Mouse (Mus musculus): ENCODE results near the gene Krtap11-1. TPM values are rescaled to one million over a fixed set of nuclear protein-coding genes. Genes with fewer than 3 reads are reported as not detected.

The Krtap11-1 gene
- not detected for total RNA-seq (2021)
- long read RNA-seq, experiment 1, result 0 reads
- long read RNA-seq, experiment 2, result 0 reads

DNA sequence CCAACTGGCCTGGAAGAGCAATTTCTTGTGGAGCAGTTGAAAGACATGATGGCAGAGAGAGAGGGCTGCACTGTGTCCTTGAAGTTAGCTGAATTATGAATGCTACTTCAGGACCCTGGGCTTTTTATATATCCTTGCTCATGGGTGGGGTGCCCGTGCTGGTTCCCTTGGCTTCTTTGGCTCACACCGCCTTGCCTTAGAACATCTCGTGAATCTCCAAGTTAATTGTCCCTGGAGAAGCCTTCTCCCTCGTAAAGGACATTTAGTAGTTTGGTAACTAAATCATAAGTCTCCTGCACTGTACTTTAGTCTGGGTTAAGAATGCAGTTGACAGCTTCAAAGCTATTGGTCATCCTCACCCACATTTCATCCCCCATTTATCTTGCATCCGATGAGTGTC lies at the start of gene Krtap11-1:
Krtap11-1 (minus strand) TSS at position 101 of the 400 bp plus-strand sequence.
- no peak for DNase-seq (ENCODE audit: low spot score in 2 of 2)

DNA sequence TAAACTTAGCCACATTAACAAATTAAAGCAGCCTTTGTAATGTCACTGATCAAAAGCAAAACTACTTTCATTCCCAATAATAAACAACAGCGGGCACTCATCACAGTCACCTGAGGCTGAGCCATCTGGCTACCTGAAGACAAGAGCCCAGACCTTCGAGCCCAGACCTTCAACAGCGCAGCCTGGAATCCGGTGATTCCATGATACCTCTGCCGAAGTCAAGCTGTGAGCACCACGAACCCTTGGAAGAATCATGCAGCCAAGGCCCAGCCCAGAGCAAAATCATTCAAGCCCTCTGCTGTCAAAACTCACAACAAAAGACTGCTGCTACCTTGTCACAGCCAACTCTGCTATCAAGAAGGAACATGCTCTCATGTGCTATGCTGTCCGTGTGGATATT lies 47.2 kb upstream of the Krtap11-1 start:
- DNase-seq (ENCODE audit: low spot score in 2 of 2), result no peak

DNA sequence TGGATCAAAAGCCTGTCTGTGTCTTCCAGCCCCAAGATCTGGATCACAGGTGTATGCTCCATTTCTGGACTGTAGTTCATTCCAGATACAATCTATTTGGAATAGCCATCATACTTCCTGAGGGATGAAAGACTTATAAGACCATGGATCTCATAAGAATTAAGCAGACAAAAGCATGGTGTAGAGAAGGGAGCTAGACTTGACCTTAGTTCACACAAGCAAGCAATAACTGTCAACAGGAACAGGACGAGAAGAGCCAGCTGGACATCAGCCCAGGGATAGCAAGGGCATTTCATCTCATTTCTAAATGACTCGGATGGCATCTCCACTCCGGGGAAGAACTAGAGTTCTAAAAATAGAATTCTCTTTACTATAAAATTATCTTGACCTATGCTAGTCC lies 46.3 kb upstream of the Krtap11-1 start:
- peak in 1 of 2 experiments; percentile 8 for DNase-seq (ENCODE audit: low spot score in 2 of 2)

DNA sequence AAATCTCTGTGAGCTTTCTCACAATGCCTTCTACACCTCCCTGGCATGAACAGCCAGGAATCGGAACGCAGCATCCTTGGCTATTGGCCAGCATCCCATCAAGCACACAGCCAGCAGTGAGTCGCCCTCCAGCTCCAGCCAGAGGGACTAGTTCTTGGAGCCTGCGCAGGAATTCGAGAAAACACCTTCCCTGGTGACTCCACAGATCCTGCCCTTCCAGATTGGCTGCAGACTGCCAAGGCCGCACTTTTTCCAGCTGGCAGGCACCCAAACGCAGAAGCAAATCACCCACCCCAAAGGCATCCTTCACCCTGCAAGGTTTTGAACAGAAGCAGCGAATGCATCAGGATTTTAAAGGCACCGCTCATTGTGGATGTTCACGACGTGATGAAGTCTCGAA lies 42.7 kb upstream of the Krtap11-1 start:
- peak in 1 of 2 experiments; percentile 32 for DNase-seq (ENCODE audit: low spot score in 2 of 2)

DNA sequence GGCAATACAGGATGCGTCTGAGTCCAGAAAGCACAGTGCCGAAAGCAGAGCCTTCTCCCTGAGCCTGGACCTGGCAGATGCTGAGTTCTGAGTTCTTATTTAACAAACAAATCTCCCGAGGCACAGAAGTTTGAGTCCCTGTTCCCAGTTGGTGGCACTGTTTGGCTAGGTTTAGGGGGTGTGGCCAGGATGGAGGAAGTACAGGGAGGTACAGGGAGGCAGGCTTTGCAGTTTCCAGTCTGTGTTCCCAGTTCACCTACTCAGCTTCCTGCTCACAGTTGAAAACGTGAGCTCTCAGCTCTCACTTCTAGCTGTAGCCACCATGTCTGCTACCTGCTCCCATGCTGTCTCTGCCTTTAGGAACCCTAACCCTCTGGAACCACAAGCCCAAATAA lies 37.8 kb upstream of the Krtap11-1 start:
- no peak for DNase-seq (ENCODE audit: low spot score in 2 of 2)

DNA sequence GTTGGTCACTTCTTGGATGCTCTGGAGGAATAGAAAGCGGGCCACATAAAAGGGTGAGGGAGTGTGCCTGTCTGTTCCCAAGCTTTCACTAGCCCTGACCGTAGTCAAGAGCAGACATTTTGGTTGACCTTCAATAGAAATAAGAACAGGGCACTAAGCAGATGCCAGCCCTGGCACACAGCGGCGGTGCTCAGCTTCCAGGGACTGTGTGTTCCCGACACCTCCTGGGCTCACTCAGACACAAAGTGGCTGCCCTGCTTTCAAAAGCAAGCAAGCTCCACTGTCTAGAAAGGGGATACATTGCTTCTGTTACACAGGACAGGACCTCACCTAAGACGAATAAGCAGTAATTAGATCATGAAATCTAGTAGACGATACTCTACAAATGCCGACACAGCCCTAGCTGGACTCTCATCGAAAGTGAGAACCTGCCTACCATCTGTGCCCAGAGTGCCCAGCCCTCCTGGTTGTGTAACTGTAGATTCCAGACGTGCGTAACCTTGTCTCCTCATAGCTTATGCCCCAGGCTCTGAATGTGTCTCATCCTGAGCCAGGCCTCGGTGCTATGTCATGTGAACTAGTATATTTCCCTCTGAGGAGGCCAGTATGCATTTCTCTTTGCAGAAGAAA lies 37.3 kb upstream of the Krtap11-1 start:
- DNase-seq (ENCODE audit: low spot score in 2 of 2), result no peak

DNA sequence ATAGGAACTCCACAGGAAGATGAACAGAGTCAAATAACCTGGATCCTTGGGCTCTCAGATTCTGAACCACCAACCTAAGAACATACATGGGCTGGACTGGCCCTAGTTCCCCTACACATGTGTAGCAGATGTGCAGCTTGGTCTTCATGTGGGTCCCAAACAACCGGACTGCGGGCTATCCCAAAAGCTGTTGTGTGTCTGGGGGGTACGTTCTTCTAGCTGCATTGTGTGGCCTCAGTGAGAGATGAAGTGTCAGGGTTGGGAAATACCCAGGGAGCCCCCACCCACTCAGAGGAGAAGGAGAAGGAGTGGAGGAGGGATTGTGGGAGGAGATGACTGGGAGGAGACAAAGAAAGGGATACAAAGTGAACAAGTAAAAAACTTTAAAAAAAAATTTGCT lies 36.0 kb upstream of the Krtap11-1 start:
- no peak for DNase-seq (ENCODE audit: low spot score in 2 of 2)

DNA sequence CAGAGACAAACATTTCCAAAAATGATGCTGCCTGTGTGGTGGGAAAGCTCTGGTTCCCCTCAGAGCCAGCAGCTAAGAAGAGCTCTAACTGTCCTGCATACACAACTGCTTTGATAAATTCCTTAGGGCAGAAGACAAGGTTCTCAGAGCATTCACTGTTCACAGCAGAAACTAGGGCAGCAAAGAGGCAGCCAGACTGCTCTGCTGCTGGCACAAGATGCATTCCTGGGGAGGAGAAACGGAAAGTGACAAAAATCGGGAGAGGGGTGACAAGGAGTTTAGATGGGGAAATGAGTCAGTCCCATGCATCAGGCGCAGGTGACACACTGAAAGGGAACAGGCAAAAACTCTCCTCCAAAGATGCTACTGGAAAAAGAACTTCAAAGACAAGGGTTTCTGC lies 16.2 kb upstream of the Krtap11-1 start:
- no peak for DNase-seq (ENCODE audit: low spot score in 2 of 2)

DNA sequence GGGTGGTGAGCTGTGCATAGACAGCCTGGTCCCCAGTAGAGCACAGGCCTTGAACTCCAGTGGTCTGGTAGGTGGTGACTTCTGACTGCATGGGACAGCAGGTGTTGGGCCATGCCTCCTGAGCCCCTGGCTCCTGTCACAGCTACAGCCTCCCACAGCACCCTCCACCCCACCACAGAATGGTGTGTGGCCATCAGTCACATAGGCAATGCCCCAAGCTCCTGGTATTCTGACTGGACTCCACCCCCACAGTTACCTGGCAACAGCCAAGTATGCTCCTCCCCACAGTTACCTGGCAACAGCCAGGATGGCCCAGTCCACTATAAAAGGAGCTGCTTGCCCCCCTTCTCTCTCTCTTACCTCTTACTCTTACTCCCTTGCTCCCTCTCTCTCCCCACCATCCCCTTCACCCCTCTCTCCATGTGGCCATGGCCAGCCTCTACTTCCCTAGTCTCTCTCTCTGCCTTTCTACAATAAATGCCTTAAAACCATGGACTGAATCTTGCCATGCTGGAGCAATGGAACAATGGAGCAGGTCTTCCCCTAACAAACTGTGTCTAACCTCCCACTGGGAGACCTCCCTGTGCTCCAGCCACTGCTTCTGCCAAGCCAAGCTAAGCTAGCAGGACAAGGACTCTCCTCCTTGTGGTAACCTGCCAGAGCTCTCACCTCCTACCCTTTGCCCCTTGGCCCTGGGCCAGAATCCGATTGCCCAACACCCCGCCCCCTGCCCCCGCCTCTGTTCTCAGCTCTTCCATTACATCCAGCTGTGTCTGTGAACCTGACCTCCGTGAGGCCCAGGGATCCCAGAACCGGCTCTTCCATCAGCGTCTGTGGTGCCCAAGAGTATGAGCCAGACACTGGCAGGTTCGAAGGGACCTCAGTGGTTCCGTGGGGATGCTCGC lies 14.9 kb upstream of the Krtap11-1 start:
- DNase-seq (ENCODE audit: low spot score in 2 of 2), result no peak

DNA sequence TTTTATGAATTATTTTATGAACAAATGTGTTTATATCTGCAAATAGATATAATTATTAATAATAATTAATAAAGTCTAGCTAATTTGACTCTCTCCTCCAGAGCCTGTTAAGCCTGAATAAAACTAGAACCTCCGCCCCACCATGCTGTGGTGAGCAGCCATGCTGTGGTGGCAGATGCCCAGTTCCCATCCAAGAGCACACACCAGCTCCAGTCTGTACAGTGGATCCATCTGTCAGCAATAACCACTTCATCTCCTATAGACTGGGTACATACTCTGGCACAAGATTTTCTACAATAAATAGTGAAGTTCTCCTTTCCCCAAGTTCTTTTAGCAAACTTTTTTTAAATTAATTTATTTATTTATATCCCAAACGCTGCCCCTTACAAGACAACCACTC lies 10.7 kb upstream of the Krtap11-1 start:
- DNase-seq (ENCODE audit: low spot score in 2 of 2), result no peak

DNA sequence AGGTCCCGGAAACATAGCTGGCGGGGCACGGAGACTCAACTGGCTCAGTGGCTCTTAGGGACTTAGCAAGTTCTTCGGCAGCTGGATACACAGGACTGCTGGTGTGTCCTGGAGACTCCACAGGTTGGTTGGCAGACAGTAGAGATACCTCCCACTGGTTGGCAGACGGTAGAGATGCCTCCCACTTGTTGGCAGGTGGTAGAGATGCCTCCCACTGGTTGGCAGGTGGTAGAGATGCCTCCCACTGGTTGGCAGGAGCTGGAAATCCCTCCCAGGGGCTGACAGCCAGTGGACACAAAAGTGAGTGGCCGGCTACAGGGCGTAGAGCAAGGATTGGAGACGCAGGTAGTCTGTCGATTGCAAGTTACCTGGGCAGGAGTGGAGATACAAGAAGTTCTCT lies 467 bp downstream of the Krtap11-1 start:
- no peak for DNase-seq (ENCODE audit: low spot score in 2 of 2)

DNA sequence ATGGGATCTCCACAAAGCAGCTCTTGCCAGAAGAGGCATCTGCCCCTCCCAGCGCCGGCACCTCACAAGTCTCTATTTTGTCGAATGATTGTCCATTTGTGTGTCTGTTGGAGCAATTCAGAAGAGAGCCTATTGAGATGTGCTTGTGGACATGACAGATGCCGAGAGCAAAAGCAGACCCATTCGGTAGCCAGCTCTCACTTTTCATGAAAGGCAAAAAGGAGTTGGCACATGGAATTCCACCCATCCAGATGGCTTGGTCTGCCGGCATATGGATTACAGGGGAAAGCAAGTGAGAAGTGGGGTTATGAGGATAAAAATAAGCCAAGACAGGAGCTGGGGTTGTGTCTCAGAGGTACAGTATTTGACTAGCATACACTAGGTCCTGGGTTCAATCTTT lies 1.8 kb downstream of the Krtap11-1 start:
- no peak for DNase-seq (ENCODE audit: low spot score in 2 of 2)

DNA sequence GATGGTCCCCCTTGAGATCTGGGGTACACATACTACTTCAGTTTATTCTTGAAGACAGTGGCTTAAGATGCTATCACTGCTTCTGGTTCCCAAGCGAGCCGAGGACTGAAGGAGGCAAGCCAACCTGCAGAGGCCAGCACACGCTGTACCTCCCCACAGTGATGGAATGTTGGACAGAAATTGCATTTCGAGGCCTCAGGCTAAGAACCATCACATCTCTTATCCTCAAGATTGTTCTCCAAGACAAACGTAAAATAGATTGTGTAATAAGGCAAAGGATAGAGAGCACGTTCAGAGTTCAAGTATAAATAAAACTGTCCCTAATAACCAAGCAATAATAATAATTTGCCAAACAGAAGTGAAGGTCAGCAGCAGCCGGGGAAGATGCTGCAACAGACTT lies 2.8 kb downstream of the Krtap11-1 start:
- no peak for DNase-seq (ENCODE audit: low spot score in 2 of 2)

DNA sequence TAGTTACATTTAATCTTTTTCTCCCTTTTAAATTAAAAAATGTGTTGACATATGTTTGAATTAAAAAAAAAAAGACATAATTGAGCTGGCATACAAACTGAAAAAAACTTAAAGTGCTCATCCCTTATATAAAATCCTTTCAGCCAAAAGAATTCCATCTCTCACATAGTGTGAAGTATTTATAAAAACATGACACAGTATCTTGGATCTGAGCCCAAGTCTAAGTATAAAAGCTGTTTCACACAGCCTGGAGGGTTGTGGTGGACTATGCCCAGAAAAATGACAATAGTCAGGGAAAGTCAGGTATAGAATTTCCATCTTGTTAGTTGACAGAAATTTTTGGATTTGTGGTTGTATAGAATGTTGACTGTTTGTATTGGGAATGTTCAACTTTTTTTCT lies 20.7 kb downstream of the Krtap11-1 start:
- DNase-seq (ENCODE audit: low spot score in 2 of 2), result no peak

DNA sequence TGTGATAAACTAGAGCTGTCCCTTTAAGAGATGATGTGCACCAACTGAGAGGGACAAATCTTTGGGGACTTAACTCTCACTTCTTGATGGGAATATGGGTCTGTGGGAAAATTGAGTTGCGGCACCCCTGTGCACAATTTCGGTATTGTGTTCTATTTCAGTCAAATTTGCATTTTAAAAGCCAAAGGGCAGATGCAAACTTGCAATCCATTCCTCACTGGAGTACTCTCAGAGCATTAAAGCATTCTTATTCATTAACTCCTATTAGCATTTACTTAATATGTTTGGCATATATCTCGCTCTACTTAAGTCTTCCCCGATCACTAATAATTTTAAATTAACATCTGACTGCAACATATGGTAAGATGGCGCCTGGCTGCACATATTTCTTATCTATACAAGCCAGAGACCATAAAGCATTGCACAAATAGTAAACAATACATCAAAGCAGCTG lies 32.9 kb downstream of the Krtap11-1 start:
- no peak for DNase-seq (ENCODE audit: low spot score in 2 of 2)

DNA sequence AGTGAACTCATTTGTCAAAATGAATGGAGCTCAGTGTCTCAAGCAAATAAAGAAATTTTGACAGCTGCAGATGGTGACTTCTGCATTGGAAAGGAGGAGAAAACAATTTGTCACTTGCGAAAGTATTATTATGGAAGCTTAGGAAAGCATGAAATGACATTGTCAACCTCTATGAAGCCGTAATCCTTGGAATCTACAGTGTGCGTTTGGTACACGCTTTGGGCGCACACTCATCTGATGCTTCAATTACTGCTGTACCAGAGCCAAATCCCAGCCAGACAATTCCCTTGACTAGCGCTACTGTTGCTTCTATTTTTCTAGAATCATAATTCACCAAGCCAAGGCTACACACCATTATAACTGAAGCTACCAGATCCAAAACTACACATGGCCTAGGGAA lies 33.6 kb downstream of the Krtap11-1 start:
- DNase-seq (ENCODE audit: low spot score in 2 of 2), result no peak

DNA sequence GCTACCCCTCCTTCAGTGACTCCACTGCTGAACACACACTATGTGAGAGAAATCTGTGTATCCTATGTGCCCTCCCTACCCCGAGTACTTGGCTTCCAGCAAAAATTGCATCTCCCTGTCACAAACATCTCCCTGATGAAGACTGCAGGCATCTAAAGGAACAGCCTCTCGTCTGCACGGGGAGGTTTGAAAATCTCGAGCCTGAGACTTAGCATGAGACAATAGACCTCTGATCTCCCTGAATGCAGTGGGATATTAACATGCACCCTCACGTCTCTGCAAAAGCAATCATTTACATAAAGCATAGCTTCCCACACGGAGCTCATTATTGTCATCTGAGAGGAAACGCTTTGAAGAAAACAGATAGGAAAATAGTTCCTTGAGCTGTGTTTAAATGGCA lies 40.4 kb downstream of the Krtap11-1 start:
- DNase-seq (ENCODE audit: low spot score in 2 of 2), result no peak

DNA sequence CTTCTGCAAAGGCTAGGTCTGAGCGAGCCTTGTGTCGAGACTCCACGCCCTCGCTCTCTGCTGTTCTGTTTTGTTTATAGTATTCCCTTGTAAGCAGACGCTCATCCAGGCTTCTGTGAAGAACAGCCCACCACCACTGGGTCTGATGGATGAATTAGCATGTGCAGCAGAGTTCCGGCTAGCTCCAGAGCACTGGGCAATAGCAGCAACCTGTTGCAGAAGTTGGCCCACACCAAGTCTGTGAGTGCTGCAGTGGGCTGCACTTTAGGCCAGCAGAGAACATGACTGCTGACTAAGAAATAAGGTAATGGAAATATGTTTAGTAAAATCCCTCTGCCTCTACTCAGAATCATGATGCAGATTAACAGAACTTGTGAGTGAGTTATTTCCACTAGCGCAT lies 41.1 kb downstream of the Krtap11-1 start:
- DNase-seq (ENCODE audit: low spot score in 2 of 2), result no peak

DNA sequence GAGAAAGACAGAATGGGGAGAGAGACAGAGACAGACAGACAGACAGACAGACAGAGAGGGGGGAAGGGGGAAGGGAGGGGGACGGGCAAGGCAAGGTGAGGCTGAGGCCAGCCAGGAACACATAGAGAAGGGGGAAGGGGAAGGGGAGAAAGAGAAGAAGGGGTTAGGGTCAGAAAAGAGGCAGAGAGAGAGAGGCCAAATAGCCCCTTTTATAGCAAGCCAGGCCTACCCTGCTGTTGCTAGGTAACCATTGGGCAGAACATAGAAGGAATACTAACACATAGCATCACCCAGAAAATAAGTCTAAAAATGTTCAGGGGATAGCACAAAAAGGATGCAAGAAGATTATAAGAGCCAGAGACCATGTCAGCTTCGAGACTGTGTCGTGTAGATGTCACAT lies 42.6 kb downstream of the Krtap11-1 start:
- DNase-seq (ENCODE audit: low spot score in 2 of 2), result no peak

DNA sequence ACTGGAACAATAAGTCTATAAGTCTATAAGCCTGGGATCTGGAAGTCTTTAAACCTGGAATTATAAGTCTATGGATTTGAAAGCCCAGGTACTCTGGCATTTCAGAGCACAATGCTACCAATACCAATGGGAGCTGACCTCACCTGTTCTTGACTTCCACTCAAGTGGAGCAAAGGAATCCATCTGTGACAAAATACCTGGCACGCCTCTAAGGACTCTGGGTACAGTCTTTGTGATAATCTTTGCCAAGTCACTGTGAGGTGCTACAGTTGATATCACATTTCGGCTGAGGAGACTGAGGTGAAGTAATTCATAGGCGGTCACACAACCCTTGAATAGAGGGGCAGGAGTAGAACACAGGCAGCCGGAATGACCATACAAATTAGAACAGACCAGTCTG lies 50.0 kb downstream of the Krtap11-1 start:
- DNase-seq (ENCODE audit: low spot score in 2 of 2), result no peak

DNA sequence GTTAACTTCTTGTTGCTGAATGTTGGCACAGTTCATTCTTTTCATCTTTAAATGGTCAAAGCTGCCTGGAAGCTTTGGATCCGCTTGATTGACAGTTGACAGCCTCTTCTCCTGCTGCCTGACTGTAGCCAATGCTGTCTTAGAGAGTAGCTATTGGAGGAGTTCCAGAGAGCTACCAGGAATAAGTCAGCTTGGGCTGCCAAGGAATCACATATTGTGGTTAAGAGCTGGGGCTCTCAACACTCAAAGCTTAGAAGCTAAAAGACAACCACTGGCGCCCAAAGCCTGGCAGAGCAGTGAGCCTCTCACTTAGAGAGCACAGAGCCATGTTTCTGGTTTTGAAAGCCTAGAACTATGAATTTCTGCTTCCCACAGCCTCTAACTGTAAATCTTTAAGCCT lies 50.4 kb downstream of the Krtap11-1 start:
- no peak for DNase-seq (ENCODE audit: low spot score in 2 of 2)

Measured in adrenal gland, adult 18-20 months (tissue).